Mouse (Mus musculus) neutrophil, adult 5-6 weeks (primary cell): ENCODE results near the gene Thsd7a. TPM values are rescaled to one million over a fixed set of nuclear protein-coding genes. Genes with fewer than 3 reads are reported as not detected.

Source experiments
- ATAC-seq: fragments of 151-379, 151-347 bp; 2 replicates; pipeline ENCODE4 v1.8.0; 2017; ENCODE audit warnings: mild to moderate bottlenecking, moderate TSS enrichment; ENCODE audit not compliant: insufficient number of reproducible peaks, poor library complexity, low FRiP score, severe bottlenecking; ENCODE audit errors: extremely low read depth
- total RNA-seq: library from RNA; stranded (forward); fragments of 200-1000 nt; gene quantifications from 2 replicates; pipeline ENCODE4 v1.2.3, GENCODE M21; 2017

The Thsd7a gene
- not detected in 2 replicates for total RNA-seq

DNA sequence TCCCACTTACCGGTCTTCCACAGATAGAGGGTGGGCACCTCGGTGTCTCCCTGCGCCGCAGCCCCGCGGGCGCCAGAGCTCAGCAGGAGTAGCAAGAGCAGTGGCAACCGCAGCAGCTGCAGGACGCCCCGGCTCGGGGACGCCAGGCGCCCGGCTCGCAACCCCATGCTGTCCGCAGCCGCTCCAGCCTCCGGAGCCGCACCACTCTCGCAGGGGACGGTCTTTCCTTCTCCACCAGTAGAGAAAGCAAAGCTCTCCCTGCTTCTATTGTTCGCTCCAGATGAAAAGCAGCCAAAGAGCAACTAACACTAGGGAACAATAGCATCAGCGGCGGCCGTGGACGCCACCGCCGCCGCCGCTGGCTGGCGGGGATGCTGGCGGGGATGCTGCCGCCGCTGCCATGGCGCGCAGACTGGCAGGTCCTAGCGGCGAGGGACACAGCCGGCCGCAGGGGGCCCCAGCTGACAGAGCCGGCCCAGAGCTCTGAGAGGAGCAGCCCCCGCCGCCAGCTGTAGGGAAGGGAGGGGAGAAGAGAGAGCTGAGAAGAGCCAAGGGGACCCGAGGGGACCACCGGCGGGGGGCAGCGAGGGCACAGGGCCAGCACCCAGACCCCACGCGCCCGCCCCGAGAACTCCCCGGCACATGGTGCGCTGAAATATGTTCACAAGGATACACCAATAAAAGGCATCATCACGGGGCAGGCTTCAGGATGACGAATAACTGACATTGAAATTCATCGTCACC is at the start of gene Thsd7a:
Thsd7a (minus strand) TSS at position 624 of the 744 bp plus-strand sequence.
- ATAC-seq: no peak

- ATAC-seq: no peak
Observed at GRCm38 (mm10) chr6:12787129-12787528, 37.9 kb upstream of the Thsd7a start.

GRCm38 (mm10) chr6:12786378-12786982 is 37.3 kb upstream of the Thsd7a start:
- no peak for ATAC-seq

GRCm38 (mm10) chr6:12784918-12785618 is 35.9 kb upstream of the Thsd7a start:
- ATAC-seq: no peak

DNA sequence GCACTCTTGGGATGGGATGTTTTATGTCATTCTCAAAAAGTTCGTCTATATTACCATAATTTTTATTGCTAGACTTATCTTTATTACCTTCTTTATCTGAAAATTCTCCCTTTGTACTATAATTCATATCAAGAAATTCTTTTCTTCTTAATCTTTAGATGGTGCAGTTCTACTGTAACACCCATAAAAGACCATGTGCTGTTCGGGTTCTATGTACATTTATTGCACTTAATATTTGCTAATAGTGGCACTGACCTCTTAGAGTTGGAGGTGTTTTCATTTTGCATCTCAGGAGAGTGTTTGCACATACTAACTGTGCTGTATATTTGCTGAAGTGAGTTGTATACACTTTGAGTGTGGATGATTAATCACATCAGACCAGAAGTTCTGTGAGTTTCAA is 23.6 kb upstream of the Thsd7a start:
- no peak for ATAC-seq

- ATAC-seq: no peak
Observed at GRCm38 (mm10) chr6:12765191-12765590, 16.0 kb upstream of the Thsd7a start.

GRCm38 (mm10) chr6:12764606-12765005 is 15.4 kb upstream of the Thsd7a start:
- ATAC-seq: no peak

- ATAC-seq: no peak
Observed at GRCm38 (mm10) chr6:12763816-12764215, 14.6 kb upstream of the Thsd7a start.

GRCm38 (mm10) chr6:12759328-12760193 is 10.4 kb upstream of the Thsd7a start:
- ATAC-seq: no peak

GRCm38 (mm10) chr6:12752297-12752696 is 3.1 kb upstream of the Thsd7a start:
- ATAC-seq: no peak

- no peak for ATAC-seq
Observed at GRCm38 (mm10) chr6:12750441-12750840, 1.2 kb upstream of the Thsd7a start.

- no peak for ATAC-seq
Observed at GRCm38 (mm10) chr6:12749531-12750210, 461 bp upstream of the Thsd7a start.

DNA sequence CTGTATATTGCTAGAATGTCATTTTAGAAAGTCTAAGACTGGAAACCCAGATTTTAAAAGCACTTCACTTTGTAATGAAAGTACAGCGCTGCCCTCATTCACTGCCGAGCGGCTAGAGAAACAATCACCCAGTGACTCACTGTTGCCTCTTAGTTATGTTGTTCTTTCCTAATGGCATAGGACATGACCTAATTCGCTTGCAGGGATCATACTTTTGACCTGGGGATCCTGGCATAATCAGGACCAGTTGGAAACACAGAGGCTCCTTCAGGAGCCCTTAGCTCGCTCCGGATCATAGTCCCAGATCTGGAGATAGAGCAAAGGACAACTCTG is 790 bp downstream of the Thsd7a start:
- no peak for ATAC-seq

DNA sequence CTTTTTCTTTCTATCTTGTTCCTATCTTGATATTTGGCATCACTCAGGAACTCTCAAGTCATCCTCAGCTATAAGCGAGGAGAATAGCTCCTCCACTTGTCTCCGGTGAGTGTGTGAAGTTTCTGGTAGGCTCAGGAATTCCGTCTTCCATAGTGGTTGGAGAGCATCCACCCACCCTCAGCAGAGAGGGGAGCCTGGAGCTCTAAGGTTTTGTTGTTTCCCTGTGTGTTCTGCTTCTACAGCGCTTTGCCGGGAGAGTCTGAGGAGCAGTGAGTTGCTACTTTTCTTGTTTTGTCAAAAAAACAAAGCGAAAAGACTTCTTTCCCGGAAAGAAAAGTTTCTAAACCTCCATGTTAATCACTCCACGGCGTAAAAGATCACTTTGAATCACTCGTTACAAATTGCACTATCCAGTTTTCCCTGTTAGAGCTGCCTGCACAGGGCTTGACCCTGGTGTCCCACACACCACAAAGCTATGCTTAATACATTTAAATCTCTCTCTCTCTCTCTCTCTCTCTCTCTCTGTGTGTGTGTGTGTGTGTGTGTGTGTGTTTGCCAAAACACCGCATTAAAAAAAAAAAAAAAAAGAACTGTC is 1.3 kb downstream of the Thsd7a start:
- no peak for ATAC-seq

GRCm38 (mm10) chr6:12742791-12743190 is 6.4 kb downstream of the Thsd7a start:
- ATAC-seq: no peak

DNA sequence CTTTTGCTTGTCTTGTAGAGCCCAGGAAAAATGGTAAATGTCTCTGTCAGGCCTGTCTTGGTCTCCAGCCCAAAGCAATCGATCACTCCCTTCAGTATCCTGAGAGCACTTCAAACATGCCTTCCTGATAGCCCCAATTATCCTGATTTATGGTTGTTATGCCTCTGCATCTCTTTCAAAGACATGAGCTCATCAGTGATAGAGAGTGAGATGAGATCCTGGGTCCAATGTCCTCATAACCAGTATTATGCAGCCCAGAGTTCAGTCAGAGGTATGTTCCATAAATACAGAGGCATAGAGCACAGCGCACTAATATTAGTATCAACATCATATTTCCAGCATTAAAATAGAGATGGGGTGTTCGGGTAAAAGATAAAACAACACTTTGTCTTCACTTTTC is 15.3 kb downstream of the Thsd7a start:
- ATAC-seq: no peak

DNA sequence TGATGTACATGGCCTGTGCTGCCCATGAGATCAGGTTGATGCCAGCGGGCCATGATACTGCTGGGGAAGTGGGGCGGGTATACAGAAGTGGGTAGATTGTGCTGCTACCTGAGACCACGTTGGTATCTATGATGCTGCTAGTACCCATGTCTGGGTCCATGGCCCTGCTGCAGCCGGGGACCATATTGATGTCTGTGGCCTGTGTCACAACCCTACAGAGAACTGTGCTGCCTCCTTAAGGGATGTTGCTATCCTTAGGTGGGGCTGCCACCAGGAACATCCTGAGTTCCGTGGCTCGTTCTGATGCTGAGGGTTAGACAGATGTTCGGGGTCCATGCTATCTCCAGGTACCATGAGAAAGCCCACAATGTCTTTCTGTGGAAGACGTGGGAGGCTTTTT is 33.1 kb downstream of the Thsd7a start:
- ATAC-seq: no peak

GRCm38 (mm10) chr6:12712581-12712980 is 36.6 kb downstream of the Thsd7a start:
- ATAC-seq: no peak
